Mouse (Mus musculus) forebrain, embryonic 10.5 days (tissue): ENCODE measurements around the gene Mesd. TPM values are rescaled to one million over a fixed set of nuclear protein-coding genes. Genes with fewer than 3 reads are reported as not detected.

Experiments
- polyA plus RNA-seq: library from polyadenylated mRNA; unstranded; fragments of >200 nt; fragmentation: Nextera tagmentation; extraction: Ambion mirVana; gene quantifications from 2 replicates; pipeline ENCODE4 v1.2.1, GENCODE M21; 2016

The Mesd gene
- polyA plus RNA-seq, 1 experiment from 2014 or later: 102 TPM

Other genes with a start within 250 kb of the Mesd start
- 0.76 and 0.95 TPM in 2 replicates for gene Il16, start 138.7 kb upstream of the Mesd start, polyA plus RNA-seq
- 0.12 TPM in 1 of 2 replicates, not detected in the other for gene Cfap161, start 89.6 kb upstream of the Mesd start, polyA plus RNA-seq
- 7.6 and 8.4 TPM in 2 replicates for gene Tlnrd1, start 161 bp upstream of the Mesd start, polyA plus RNA-seq
- gene Cemip, start 202.0 kb downstream of the Mesd start, polyA plus RNA-seq: 0.12 and 0.14 TPM in 2 replicates